Mouse (Mus musculus): ENCODE measurements at regions not wholly inside any gene's neighbourhood (a gene's known extent, or its start where the extent isn't known, plus 50 kb on each side); places are given as distances from the start of the nearest gene placed in this dataset.

GRCm38 (mm10) chr11:114404401-114404800 lies 263.9 kb upstream of the Rpl38 start:
- H3K27ac ChIP-seq, result no peak overlapping the region
- H3K9ac ChIP-seq (replicated peaks), result no peak overlapping the region
- no peak overlapping the region for H3K4me3 ChIP-seq (replicated peaks)
- no peaks in the 10 kb centered on the region for H3K36me3 ChIP-seq
- H3K4me1 ChIP-seq (replicated peaks), result peaks cover 13% of the 10 kb centered on the region
- no peaks in the 10 kb centered on the region for H3K27me3 ChIP-seq
- WGBS, result 82% methylated on average over 4 of the region's 4 CpGs
- H3K9me3 ChIP-seq, result peaks cover 6% of the 10 kb centered on the region; the same call in 1 of the 2 replicates
- H3K4me2 ChIP-seq (replicated peaks), result no peak overlapping the region
- ATAC-seq, result no peak

- WGBS, result 19% methylated on average over 15 of the region's 15 CpGs
- H3K27ac ChIP-seq, result peak overlapping the region; percentile 27
- H3K4me3 ChIP-seq (replicated peaks), result no peak overlapping the region
- no peaks in the 10 kb centered on the region for H3K27me3 ChIP-seq
- H3K9ac ChIP-seq (replicated peaks), result no peak overlapping the region
- ATAC-seq, result peak; percentile 69
- no peaks in the 10 kb centered on the region for H3K9me3 ChIP-seq
- peaks cover 13% of the 10 kb centered on the region for H3K4me1 ChIP-seq (replicated peaks)
- no peaks in the 10 kb centered on the region for H3K36me3 ChIP-seq
- no peak overlapping the region for H3K4me2 ChIP-seq (replicated peaks)
These were observed 265.6 kb upstream of the Rpl38 start for GRCm38 (mm10) chr11:114402556-114403320.

GRCm38 (mm10) chr11:114400701-114401100 lies 267.6 kb upstream of the Rpl38 start:
- Histone ChIP-seq H3K9ac (replicated peaks) (no peak overlapping the region), H3K27me3 (no peaks in the 10 kb centered on the region), H3K4me2 (replicated peaks) (no peak overlapping the region), H3K9me3 (no peaks in the 10 kb centered on the region), H3K27ac (no peak overlapping the region), H3K4me3 (replicated peaks) (no peak overlapping the region), H3K36me3 (no peaks in the 10 kb centered on the region), H3K4me1 (replicated peaks) (peaks cover 13% of the 10 kb centered on the region)
- no peak for ATAC-seq
- WGBS, result 76% methylated on average over 5 of the region's 5 CpGs

DNA sequence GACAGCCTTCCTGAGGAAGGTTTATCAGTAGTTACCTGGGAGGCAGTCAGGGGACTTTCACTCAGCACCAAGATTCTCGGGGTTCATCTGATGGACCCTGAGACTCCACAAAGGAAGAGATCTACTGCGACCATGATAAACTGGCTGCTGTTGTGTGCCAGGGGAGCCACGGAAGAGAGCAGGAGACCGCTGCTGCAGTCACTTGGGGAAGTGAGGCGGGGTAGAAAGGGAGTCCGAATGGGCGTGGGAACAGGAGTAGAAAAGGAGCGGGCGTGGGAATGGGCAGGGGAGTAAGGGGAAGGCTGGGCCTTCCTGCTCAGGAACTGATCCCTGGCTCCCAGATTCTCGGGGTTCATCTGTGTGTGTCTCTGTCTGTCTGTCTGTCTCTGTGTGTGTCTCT lies 276.2 kb upstream of the Rpl38 start:
- Histone ChIP-seq H3K9ac (replicated peaks) (no peak overlapping the region), H3K4me3 (replicated peaks) (no peak overlapping the region), H3K27ac (no peak overlapping the region), H3K9me3 (no peaks in the 10 kb centered on the region; the same call in 1 of the 2 replicates), H3K36me3 (no peaks in the 10 kb centered on the region), H3K4me1 (replicated peaks) (no peaks in the 10 kb centered on the region), H3K27me3 (no peaks in the 10 kb centered on the region), H3K4me2 (replicated peaks) (no peak overlapping the region)
- WGBS, result 78% methylated on average over 10 of the region's 10 CpGs
- no peak for ATAC-seq

GRCm38 (mm10) chr11:114391553-114391952 lies 276.8 kb upstream of the Rpl38 start:
- Histone ChIP-seq H3K9me3 (no peaks in the 10 kb centered on the region; the same call in 1 of the 2 replicates), H3K27me3 (no peaks in the 10 kb centered on the region), H3K27ac (no peak overlapping the region), H3K4me3 (replicated peaks) (no peak overlapping the region), H3K9ac (replicated peaks) (no peak overlapping the region), H3K4me2 (replicated peaks) (no peak overlapping the region), H3K36me3 (no peaks in the 10 kb centered on the region), H3K4me1 (replicated peaks) (no peaks in the 10 kb centered on the region)
- no peak for ATAC-seq
- WGBS, result 82% methylated on average over 6 of the region's 6 CpGs

- ATAC-seq, result no peak
- H3K27ac ChIP-seq, result no peak overlapping the region
- no peak overlapping the region for H3K4me2 ChIP-seq (replicated peaks)
- 96% methylated on average over 2 of the region's 2 CpGs for WGBS
- H3K9ac ChIP-seq (replicated peaks), result no peak overlapping the region
- H3K4me3 ChIP-seq (replicated peaks), result no peak overlapping the region
- no peaks in the 10 kb centered on the region for H3K27me3 ChIP-seq
- no peaks in the 10 kb centered on the region for H3K36me3 ChIP-seq
- H3K9me3 ChIP-seq, result no peaks in the 10 kb centered on the region; the same call in 1 of the 2 replicates
- H3K4me1 ChIP-seq (replicated peaks), result no peaks in the 10 kb centered on the region
These were observed 281.2 kb upstream of the Rpl38 start for GRCm38 (mm10) chr11:114387091-114387490.

DNA sequence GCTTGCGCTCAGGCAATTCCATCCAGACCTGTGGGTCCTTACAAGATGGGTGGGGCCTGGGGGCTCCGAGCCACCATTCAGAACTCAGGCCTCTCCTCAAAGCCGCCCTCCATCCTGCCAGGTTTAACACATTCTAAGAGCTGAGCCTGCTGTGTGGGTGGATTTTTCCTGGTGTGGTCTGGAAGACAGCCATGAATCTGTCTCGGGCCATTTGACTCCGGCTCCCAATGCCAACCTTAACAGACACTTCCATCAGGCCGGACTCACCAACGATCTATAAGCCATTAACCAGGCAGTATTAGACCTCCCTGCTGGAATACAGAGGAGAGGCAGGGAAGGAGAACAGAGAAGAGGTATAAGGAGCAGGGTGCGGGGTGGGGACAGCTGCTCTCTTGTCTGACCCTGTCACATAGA lies 288.9 kb upstream of the Rpl38 start:
- 77% methylated on average over 8 of the region's 8 CpGs for WGBS
- no peak overlapping the region for H3K4me3 ChIP-seq (replicated peaks)
- no peaks in the 10 kb centered on the region for H3K9me3 ChIP-seq
- no peak for ATAC-seq
- H3K4me1 ChIP-seq (replicated peaks), result peaks cover 15% of the 10 kb centered on the region
- no peaks in the 10 kb centered on the region for H3K36me3 ChIP-seq
- no peak overlapping the region for H3K9ac ChIP-seq (replicated peaks)
- no peak overlapping the region for H3K4me2 ChIP-seq (replicated peaks)
- no peak overlapping the region for H3K27ac ChIP-seq
- H3K27me3 ChIP-seq, result no peaks in the 10 kb centered on the region

- Histone ChIP-seq H3K36me3 (no peaks in the 10 kb centered on the region), H3K4me2 (replicated peaks) (no peak overlapping the region), H3K9ac (replicated peaks) (no peak overlapping the region), H3K27me3 (no peaks in the 10 kb centered on the region), H3K4me3 (replicated peaks) (no peak overlapping the region), H3K9me3 (no peaks in the 10 kb centered on the region), H3K27ac (0 out of 2 replicates have a peak overlapping the region, but pooled peaks have one; percentile 19), H3K4me1 (replicated peaks) (peaks cover 19% of the 10 kb centered on the region)
- no peak for ATAC-seq
- WGBS, result 68% methylated on average over 14 of the region's 14 CpGs
These were observed 292.4 kb upstream of the Rpl38 start for GRCm38 (mm10) chr11:114375921-114376320.

DNA sequence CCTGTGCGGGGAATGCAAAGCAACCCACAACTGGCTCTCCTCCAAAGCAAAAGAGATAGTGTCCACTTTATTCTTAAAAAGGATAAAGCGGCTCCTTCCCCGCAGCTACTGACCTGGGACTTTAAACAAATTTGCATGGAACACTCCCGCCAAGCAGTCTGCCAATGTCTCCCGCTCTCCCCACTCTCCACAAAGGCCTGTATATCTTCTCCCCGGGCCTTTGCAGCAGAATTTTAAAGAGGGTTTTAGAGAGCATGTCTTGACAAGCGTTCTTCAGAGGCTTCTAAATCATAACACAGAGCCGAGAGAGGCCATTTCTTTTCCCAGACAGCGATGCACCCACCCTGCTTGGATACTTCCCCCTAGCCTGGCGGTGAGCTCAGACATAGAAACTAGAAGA lies 297.6 kb upstream of the Rpl38 start:
- H3K4me2 ChIP-seq (replicated peaks), result no peak overlapping the region
- H3K36me3 ChIP-seq, result no peaks in the 10 kb centered on the region
- H3K27me3 ChIP-seq, result 0 out of 2 replicates have a peak, but pooled peaks cover 3% of the 10 kb centered on the region
- WGBS, result 39% methylated on average over 10 of the region's 10 CpGs
- ATAC-seq, result no peak
- H3K9me3 ChIP-seq, result no peaks in the 10 kb centered on the region
- H3K4me3 ChIP-seq (replicated peaks), result no peak overlapping the region
- no peak overlapping the region for H3K9ac ChIP-seq (replicated peaks)
- peak overlapping the region; percentile 63 for H3K27ac ChIP-seq
- H3K4me1 ChIP-seq (replicated peaks), result peaks cover 21% of the 10 kb centered on the region

- Histone ChIP-seq H3K27me3 (0 out of 2 replicates have a peak, but pooled peaks cover 3% of the 10 kb centered on the region), H3K9me3 (no peaks in the 10 kb centered on the region), H3K27ac (no peak overlapping the region), H3K9ac (replicated peaks) (no peak overlapping the region), H3K4me1 (replicated peaks) (peaks cover 11% of the 10 kb centered on the region), H3K36me3 (no peaks in the 10 kb centered on the region), H3K4me3 (replicated peaks) (no peak overlapping the region), H3K4me2 (replicated peaks) (no peak overlapping the region)
- no peak for ATAC-seq
- 84% methylated on average over 8 of the region's 8 CpGs for WGBS
These were observed 300.5 kb upstream of the Rpl38 start for GRCm38 (mm10) chr11:114367779-114368178.

- H3K27me3 ChIP-seq, result no peaks in the 10 kb centered on the region
These were observed 294.1 kb upstream of the Sdk2 start for GRCm38 (mm10) chr11:114360946-114361345.

GRCm38 (mm10) chr11:114360321-114360720 lies 293.5 kb upstream of the Sdk2 start:
- Histone ChIP-seq H3K4me3 (replicated peaks) (no peak overlapping the region), H3K9ac (replicated peaks) (no peak overlapping the region), H3K9me3 (no peaks in the 10 kb centered on the region), H3K27me3 (no peaks in the 10 kb centered on the region), H3K27ac (no peak overlapping the region), H3K4me1 (replicated peaks) (0 out of 2 replicates have a peak, but pooled peaks cover 4% of the 10 kb centered on the region), H3K36me3 (no peaks in the 10 kb centered on the region), H3K4me2 (replicated peaks) (no peak overlapping the region)
- no peak for ATAC-seq
- 88% methylated on average over 10 of the region's 10 CpGs for WGBS

More at GRCm38 (mm10) chr11:114360946-114361345, 294.1 kb upstream of the Sdk2 start:
- H3K27ac ChIP-seq, result no peak overlapping the region
- H3K9ac ChIP-seq (replicated peaks), result no peak overlapping the region
- H3K36me3 ChIP-seq, result no peaks in the 10 kb centered on the region
- no peak for ATAC-seq
- H3K9me3 ChIP-seq, result no peaks in the 10 kb centered on the region
- no peak overlapping the region for H3K4me3 ChIP-seq (replicated peaks)
- H3K4me1 ChIP-seq (replicated peaks), result 0 out of 2 replicates have a peak, but pooled peaks cover 2% of the 10 kb centered on the region
- WGBS, result 86% methylated on average over 8 of the region's 8 CpGs
- H3K4me2 ChIP-seq (replicated peaks), result no peak overlapping the region
